Mouse (Mus musculus) embryonic facial prominence, embryonic 12.5 days (tissue): Measurements from ENCODE around the gene Pigm. TPM values are rescaled to one million over a fixed set of nuclear protein-coding genes. Genes with fewer than 3 reads are reported as not detected.

Experiments
- ATAC-seq: fragments of 200-750 bp; cut with Nextera tagmentation; 2 replicates; pipeline ENCODE4 v1.8.0; 2017; ENCODE audit not compliant: insufficient number of reproducible peaks, insufficient read depth, low FRiP score, low TSS enrichment
- H3K27ac ChIP-seq: fragments of 300-500 bp; sonication (generic); 2 replicates; pipeline ENCODE4 v1.5.1; 2016; ENCODE audit warnings: mild to moderate bottlenecking
- H3K27me3 ChIP-seq: fragments of 300-500 bp; sonication (generic); 2 replicates; pipeline ENCODE4 v1.6.1; 2016; ENCODE audit warnings: mild to moderate bottlenecking, moderate library complexity
- H3K36me3 ChIP-seq: fragments of 300-500 bp; sonication (generic); 2 replicates; pipeline ENCODE4 v1.6.1; 2016; ENCODE audit warnings: mild to moderate bottlenecking
- H3K4me1 ChIP-seq: fragments of 300-500 bp; sonication (generic); 2 replicates; pipeline ENCODE4 v1.6.1; 2016
- H3K4me2 ChIP-seq: fragments of 300-500 bp; sonication (generic); replicated peaks from 2 replicates; pipeline ENCODE4 v1.6.1; 2016; ENCODE audit warnings: mild to moderate bottlenecking, moderate library complexity
- H3K4me3 ChIP-seq: fragments of 300-500 bp; sonication (generic); 2 replicates; pipeline ENCODE4 v1.5.1; 2016; ENCODE audit warnings: mild to moderate bottlenecking
- H3K9ac ChIP-seq: fragments of 300-500 bp; sonication (generic); 2 replicates; pipeline ENCODE4 v1.6.1; 2016; ENCODE audit warnings: mild to moderate bottlenecking, moderate library complexity
- H3K9me3 ChIP-seq: fragments of 300-500 bp; sonication (generic); 2 replicates; pipeline ENCODE4 v1.6.1; 2016; ENCODE audit warnings: mild to moderate bottlenecking, moderate library complexity
- WGBS: fragments of 180-500 bp; shearing (Covaris S2); methylation state at CpG from one replicate; pipeline ENCODE4 v1.1.7; 2016; 5-methylcytosine and 5-hydroxymethylcytosine counted together
- polyA plus RNA-seq: library from polyadenylated mRNA; unstranded; fragments of >200 nt; fragmentation: Nextera tagmentation; extraction: Ambion mirVana; gene quantifications from 2 replicates; pipeline ENCODE4 v1.2.1, GENCODE M21; 2016

Pigm gene
- polyA plus RNA-seq, 1 experiment from 2014 or later: 9.9 TPM

DNA sequence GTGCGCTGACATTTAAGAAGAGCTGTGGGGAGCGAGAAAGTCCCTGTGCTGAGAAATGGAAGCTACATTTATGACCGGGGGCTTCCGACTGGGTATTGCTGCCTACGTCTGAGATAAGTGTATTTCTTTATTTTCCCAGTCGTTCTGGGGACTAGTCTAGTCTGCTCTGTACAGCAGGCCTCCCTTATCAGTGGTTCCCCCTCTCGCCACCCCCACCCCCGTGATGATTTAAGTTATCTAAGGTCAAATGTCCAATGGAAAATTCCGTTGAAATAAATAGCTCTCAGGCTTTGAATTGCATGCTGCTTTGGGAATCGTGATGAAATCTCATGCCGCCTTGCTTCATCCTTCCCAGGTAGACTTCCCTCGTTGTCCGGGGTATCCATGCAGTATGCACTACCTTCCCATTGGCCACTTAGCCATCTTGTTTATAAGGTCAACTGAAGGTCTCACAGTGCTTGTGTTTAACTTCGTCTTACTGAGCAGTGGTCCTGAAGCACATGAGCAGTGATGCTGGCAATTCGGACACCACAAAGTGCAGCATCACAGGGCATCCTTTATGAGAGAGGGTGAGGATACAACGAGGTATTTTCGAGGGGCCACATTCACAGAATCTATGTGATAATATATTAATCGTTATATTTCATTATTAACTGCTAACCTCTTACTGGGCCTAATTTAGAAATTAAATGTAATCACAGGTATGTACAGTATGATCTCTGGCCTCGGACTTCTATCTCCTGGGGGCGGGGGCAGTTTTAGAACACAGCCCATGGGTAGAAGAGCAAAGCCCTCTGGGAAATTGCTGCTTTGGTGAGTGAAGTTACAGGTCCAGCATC is 56.9 kb downstream of the Pigm start:
- 85% methylated on average over 20 of the region's 20 CpGs for WGBS
- Histone ChIP-seq H3K27ac (no peak overlapping the region), H3K36me3 (no peaks in the 10 kb centered on the region), H3K4me3 (no peak overlapping the region), H3K9me3 (no peaks in the 10 kb centered on the region), H3K4me1 (peaks cover 5% of the 10 kb centered on the region; the same call in 1 of the 2 replicates), H3K27me3 (0 out of 2 replicates have a peak, but pooled peaks cover 3% of the 10 kb centered on the region), H3K9ac (no peak overlapping the region), H3K4me2 (no peak overlapping the region)
- no peak for ATAC-seq

Other genes starting within 250 kb of the Pigm start
- gene Pex19, start 249.8 kb upstream of the Pigm start, polyA plus RNA-seq: 168 and 169 TPM in 2 replicates
- 165 and 171 TPM in 2 replicates for gene Dcaf8, start 228.5 kb upstream of the Pigm start, polyA plus RNA-seq
- gene Pea15a, start 169.7 kb upstream of the Pigm start, polyA plus RNA-seq: 118 TPM in 2 replicates
- 3.3 and 3.6 TPM in 2 replicates for gene Casq1, start 156.7 kb upstream of the Pigm start, polyA plus RNA-seq
- gene Atp1a4, start 118.1 kb upstream of the Pigm start, polyA plus RNA-seq: not detected in 2 replicates
- gene Igsf8, start 114.9 kb upstream of the Pigm start, polyA plus RNA-seq: 45.4 and 45.8 TPM in 2 replicates
- 4.5 and 4.7 TPM in 2 replicates for gene Atp1a2, start 78.5 kb upstream of the Pigm start, polyA plus RNA-seq
- gene Kcnj9, start 47.2 kb upstream of the Pigm start, polyA plus RNA-seq: 0.15 and 0.22 TPM in 2 replicates
- gene Kcnj10, start 35.3 kb upstream of the Pigm start, polyA plus RNA-seq: 0.06 and 0.08 TPM in 2 replicates
- gene Slamf9, start 98.8 kb downstream of the Pigm start, polyA plus RNA-seq: 0.41 and 0.51 TPM in 2 replicates
- gene Igsf9, start 105.2 kb downstream of the Pigm start, polyA plus RNA-seq: 79.5 and 84.3 TPM in 2 replicates
- gene Tagln2, start 123.5 kb downstream of the Pigm start, polyA plus RNA-seq: 80.2 and 80.4 TPM in 2 replicates
- gene Cfap45, start 144.3 kb downstream of the Pigm start, polyA plus RNA-seq: 0.95 and 1.1 TPM in 2 replicates
- 0.24 TPM in 1 of 2 replicates, not detected in the other for gene Vsig8, start 179.4 kb downstream of the Pigm start, polyA plus RNA-seq
- gene Slamf8, start 214.0 kb downstream of the Pigm start, polyA plus RNA-seq: not detected in 2 replicates
- gene Fcrl6, start 226.0 kb downstream of the Pigm start, polyA plus RNA-seq: 0.35 and 0.76 TPM in 2 replicates